Mouse (Mus musculus): Measurements from ENCODE around the gene Sh2d1b2.

Gene Sh2d1b2

GRCm38 (mm10) chr1:170277016-170277415 is 44.5 kb downstream of the Sh2d1b2 start, which contains the start of gene Sh2d1b1:
Sh2d1b1 (plus strand) TSS chr1:170277320.
- peak; percentile 63 for DNase-seq (ENCODE audit: low read depth)

- peak; percentile 65 for DNase-seq (ENCODE audit: low read depth)
Measured at GRCm38 (mm10) chr1:170282415-170283129, 50.0 kb downstream of the Sh2d1b2 start.

- peak; percentile 84 for DNase-seq (ENCODE audit: low read depth)
Measured at GRCm38 (mm10) chr1:170292239-170292951, 59.8 kb downstream of the Sh2d1b2 start.

- DNase-seq (ENCODE audit: low read depth): no peak
Measured at GRCm38 (mm10) chr1:170293257-170293656, 60.7 kb downstream of the Sh2d1b2 start.

DNA sequence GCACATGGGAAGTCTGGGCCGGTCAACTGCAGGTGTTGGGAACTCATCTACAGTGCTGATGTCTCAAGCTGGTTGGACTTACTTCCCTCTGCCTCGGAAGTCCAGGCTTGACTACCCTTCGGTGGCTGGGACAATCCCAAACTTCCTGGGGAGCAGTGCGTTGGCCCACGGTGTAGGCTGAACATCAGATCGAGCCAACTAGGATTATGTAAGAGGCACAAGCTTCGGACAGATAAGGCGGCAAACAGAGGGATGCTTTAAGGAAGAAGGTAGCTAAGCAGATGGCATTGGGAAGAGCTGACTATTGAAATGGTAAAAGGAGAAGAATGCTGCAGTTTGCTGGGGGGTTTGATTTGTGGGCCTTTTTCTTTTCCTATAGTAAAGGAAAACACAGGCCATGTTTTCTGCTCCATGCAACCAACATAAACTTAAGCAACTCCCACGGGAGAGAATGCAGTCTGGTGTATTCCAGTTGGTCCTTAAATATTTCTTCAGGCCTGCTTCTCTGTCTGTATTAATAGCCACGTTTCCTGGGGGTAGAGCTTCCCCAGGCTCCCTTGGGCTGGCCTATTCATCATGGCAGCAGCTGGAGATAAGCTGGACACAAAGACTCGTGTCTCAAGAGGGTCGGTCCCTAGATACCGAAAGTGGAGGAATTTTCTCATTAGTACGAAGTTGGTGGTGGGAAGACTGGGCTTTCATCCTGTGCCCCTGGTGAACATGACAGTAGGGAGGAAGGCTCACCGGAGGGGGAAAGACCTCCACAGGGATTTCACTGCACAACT is 62.4 kb downstream of the Sh2d1b2 start:
- no peak for DNase-seq (ENCODE audit: low read depth)

DNA sequence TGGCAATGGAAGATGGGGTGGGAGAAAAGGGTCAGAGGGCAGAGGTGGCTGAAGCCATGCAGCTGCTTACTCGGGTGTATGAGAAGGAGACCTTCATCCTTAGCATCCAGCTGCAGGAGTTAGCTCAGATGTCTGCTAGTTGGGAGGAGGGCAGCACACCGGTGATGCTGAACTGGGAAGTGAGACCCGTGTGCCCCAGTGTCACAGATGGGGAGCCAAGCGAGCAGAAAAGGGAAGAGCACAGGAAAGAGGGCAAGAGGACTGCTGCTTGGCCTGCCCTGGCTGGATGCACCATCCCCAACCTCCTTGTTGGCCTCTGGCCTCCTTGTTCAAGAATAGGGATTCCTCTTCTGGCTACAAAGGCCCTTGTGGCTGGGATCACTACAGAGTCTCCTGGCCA is 66.9 kb downstream of the Sh2d1b2 start:
- no peak for DNase-seq (ENCODE audit: low read depth)

GRCm38 (mm10) chr1:170301686-170302085 is 69.1 kb downstream of the Sh2d1b2 start:
- no peak for DNase-seq (ENCODE audit: low read depth)

GRCm38 (mm10) chr1:170302456-170302855 is 69.9 kb downstream of the Sh2d1b2 start:
- DNase-seq (ENCODE audit: low read depth): no peak

DNA sequence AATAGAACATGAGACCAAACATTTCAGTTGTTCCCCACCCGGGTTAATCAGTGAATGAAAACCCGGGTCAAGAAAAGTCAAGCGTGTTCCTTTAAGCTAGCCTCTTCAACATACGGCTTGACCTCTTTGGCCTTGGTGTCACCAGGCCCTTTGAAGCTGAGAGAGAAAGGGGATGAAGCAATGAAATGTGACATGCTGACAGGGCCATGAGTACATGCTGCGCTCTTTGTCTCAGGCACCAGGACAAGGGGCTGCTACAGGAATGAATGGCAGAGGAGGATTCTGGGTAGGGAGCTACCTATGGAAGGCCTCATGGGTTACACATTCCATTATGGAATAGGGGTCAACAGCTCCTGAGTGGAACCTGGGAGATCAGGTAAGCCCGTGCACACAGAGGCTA is 70.6 kb downstream of the Sh2d1b2 start:
- no peak for DNase-seq (ENCODE audit: low read depth)

Data from 416B (cell line).